Mouse (Mus musculus) layer of hippocampus, adult 9-10 months (tissue): Measurements from ENCODE around the gene Phgdh.

ENCODE experiments used
- DNase-seq: peaks from one replicate; pipeline ENCODE4 v3.0.0; 2022; ENCODE audit warnings: low spot score

The Phgdh gene

GRCm38 (mm10) chr3:98343235-98343634, 3.4 kb upstream of the Phgdh start:
- DNase-seq = no peak

- DNase-seq = no peak
These were observed 1.2 kb upstream of the Phgdh start for GRCm38 (mm10) chr3:98340818-98341594.

GRCm38 (mm10) chr3:98339097-98339705, 589 bp downstream of the Phgdh start:
- DNase-seq = peak; percentile 33

GRCm38 (mm10) chr3:98338584-98339041, 1.2 kb downstream of the Phgdh start:
- DNase-seq = no peak

GRCm38 (mm10) chr3:98336661-98337654, 2.8 kb downstream of the Phgdh start:
- no peak for DNase-seq

GRCm38 (mm10) chr3:98335886-98336285, 3.9 kb downstream of the Phgdh start:
- no peak for DNase-seq

GRCm38 (mm10) chr3:98335331-98335730, 4.5 kb downstream of the Phgdh start:
- no peak for DNase-seq

GRCm38 (mm10) chr3:98334010-98334409, 5.8 kb downstream of the Phgdh start:
- DNase-seq = no peak

- DNase-seq = no peak
These were observed 15.6 kb downstream of the Phgdh start for GRCm38 (mm10) chr3:98324235-98324634.

GRCm38 (mm10) chr3:98322209-98322608, 17.6 kb downstream of the Phgdh start:
- DNase-seq = no peak

- no peak for DNase-seq
These were observed 20.6 kb downstream of the Phgdh start for GRCm38 (mm10) chr3:98319190-98319589.

GRCm38 (mm10) chr3:98317143-98317542, 22.6 kb downstream of the Phgdh start:
- DNase-seq = no peak

GRCm38 (mm10) chr3:98315181-98315580, 24.6 kb downstream of the Phgdh start:
- no peak for DNase-seq

GRCm38 (mm10) chr3:98313294-98314155, 26.3 kb downstream of the Phgdh start:
- DNase-seq = no peak

- DNase-seq = peak; percentile 29
These were observed 26.9 kb downstream of the Phgdh start for GRCm38 (mm10) chr3:98312867-98313266.

- DNase-seq = no peak
These were observed 29.3 kb downstream of the Phgdh start for GRCm38 (mm10) chr3:98310456-98310855.

GRCm38 (mm10) chr3:98308606-98309005, 31.2 kb downstream of the Phgdh start:
- no peak for DNase-seq

GRCm38 (mm10) chr3:98301761-98302160, 38.0 kb downstream of the Phgdh start:
- no peak for DNase-seq

GRCm38 (mm10) chr3:98300266-98300665, 39.5 kb downstream of the Phgdh start:
- DNase-seq = no peak

- no peak for DNase-seq
These were observed 40.2 kb downstream of the Phgdh start for GRCm38 (mm10) chr3:98299391-98300100.

GRCm38 (mm10) chr3:98295965-98296364, 43.8 kb downstream of the Phgdh start:
- no peak for DNase-seq
